Mouse (Mus musculus) MEL (cell line): Measurements from ENCODE around the gene Zfyve9. TPM values are rescaled to one million over a fixed set of nuclear protein-coding genes. Genes with fewer than 3 reads are reported as not detected.

Experiments used
- DNase-seq: peaks from one replicate; pipeline ENCODE4 v3.0.0; 2011; ENCODE audit warnings: low read depth, low spot score
- H3K27ac ChIP-seq: 2 replicates; pipeline ENCODE4 v1.5.1; 2012; ENCODE audit warnings: low read depth, mild to moderate bottlenecking, control low read depth, low read length, moderate library complexity; ENCODE audit not compliant: control insufficient read depth
- H3K27me3 ChIP-seq, 2 experiments: fragments of 150-350 bp in 1 of 2; sonication (generic) in 1 of 2; 2 replicates each; pipeline ENCODE4 v1.6.1; 2012; ENCODE audit warnings: low read length in 2 of 2, mild to moderate bottlenecking in 2 of 2, improper control_type of control experiment in 1 of 2, moderate library complexity in 1 of 2; ENCODE audit not compliant: insufficient read depth in 2 of 2, control insufficient read depth in 1 of 2
- H3K36me3 ChIP-seq, 2 experiments: 2 replicates each; pipeline ENCODE4 v1.6.1; 2012 to 2014; ENCODE audit warnings: low read length in 2 of 2, improper control_type of control experiment in 1 of 2, inconsistent platforms in 1 of 2, mild to moderate bottlenecking in 1 of 2; ENCODE audit not compliant: insufficient read depth in 2 of 2, control insufficient read depth in 1 of 2
- H3K4me1 ChIP-seq, 2 experiments: fragments of 150-350 bp in 1 of 2; sonication (generic) in 1 of 2; 2 replicates each; pipeline ENCODE4 v1.6.1; 2012; ENCODE audit warnings: low read length in 2 of 2, improper control_type of control experiment in 1 of 2, mild to moderate bottlenecking in 1 of 2; ENCODE audit not compliant: insufficient read depth in 2 of 2, control insufficient read depth in 1 of 2
- H3K4me3 ChIP-seq, 2 experiments: fragments of 150-350 bp in 1 of 2; sonication (generic) in 1 of 2; 2 replicates each; pipeline ENCODE4 v1.5.1; 2012; ENCODE audit warnings: low read depth in 2 of 2, low read length in 2 of 2, mild to moderate bottlenecking in 2 of 2, moderate library complexity in 2 of 2, control low read depth in 1 of 2, improper control_type of control experiment in 1 of 2; ENCODE audit not compliant: control insufficient read depth in 1 of 2, insufficient read depth in 1 of 2
- H3K79me2 ChIP-seq: 2 replicates; pipeline ENCODE4 v1.6.1; 2012; ENCODE audit warnings: mild to moderate bottlenecking, low read length, moderate library complexity; ENCODE audit not compliant: control insufficient read depth, poor library complexity, insufficient read depth
- H3K9ac ChIP-seq: 2 replicates; pipeline ENCODE4 v1.6.1; 2012; ENCODE audit warnings: low read depth, mild to moderate bottlenecking, control low read depth, low read length, moderate library complexity; ENCODE audit not compliant: control insufficient read depth, poor library complexity, severe bottlenecking
- H3K9me3 ChIP-seq: fragments of 150-350 bp; sonication (generic); replicated peaks from 2 replicates; pipeline ENCODE4 v1.6.1; 2012; ENCODE audit warnings: mild to moderate bottlenecking, low read length, improper control_type of control experiment, moderate library complexity; ENCODE audit not compliant: insufficient read depth
- E2F4 ChIP-seq: IDR thresholded peaks from 2 replicates; pipeline ENCODE4 v1.6.1; 2011; ENCODE audit warnings: low read depth, low read length, improper control_type of control experiment, borderline replicate concordance
- ELF1 ChIP-seq: IDR thresholded peaks from 2 replicates; pipeline ENCODE4 v1.6.1; 2014; ENCODE audit warnings: low read depth, mild to moderate bottlenecking, inconsistent platforms, low read length, improper control_type of control experiment, moderate library complexity
- MXI1 ChIP-seq: IDR thresholded peaks from 2 replicates; pipeline ENCODE4 v1.6.1; 2011; ENCODE audit warnings: mild to moderate bottlenecking, low read depth, low read length, improper control_type of control experiment
- MYC ChIP-seq: IDR thresholded peaks from 2 replicates; pipeline ENCODE4 v1.6.1; 2011; ENCODE audit warnings: low read depth, mild to moderate bottlenecking, low read length, improper control_type of control experiment, moderate library complexity
- RAD21 ChIP-seq: IDR thresholded peaks from 2 replicates; pipeline ENCODE4 v1.6.1; 2011; ENCODE audit warnings: mild to moderate bottlenecking, low read depth, low read length, improper control_type of control experiment
- TBP ChIP-seq: IDR thresholded peaks from 2 replicates; pipeline ENCODE4 v1.8.0; 2011; ENCODE audit warnings: low read depth, low read length, improper control_type of control experiment
- TCF12 ChIP-seq: IDR thresholded peaks from 2 replicates; pipeline ENCODE4 v1.6.1; 2014; ENCODE audit warnings: low read depth, mild to moderate bottlenecking, inconsistent platforms, low read length, improper control_type of control experiment, moderate library complexity
- USF1 ChIP-seq: IDR thresholded peaks from 2 replicates; pipeline ENCODE4 v1.6.1; 2014; ENCODE audit warnings: low read depth, mild to moderate bottlenecking, inconsistent platforms, low read length, improper control_type of control experiment, moderate library complexity
- USF2 ChIP-seq, 2 experiments: IDR thresholded peaks; 2 replicates each; pipeline ENCODE4 v1.6.1; 2011 to 2012; ENCODE audit warnings: improper control_type of control experiment in 2 of 2, low read length in 2 of 2, borderline replicate concordance in 1 of 2, inconsistent platforms in 1 of 2, low read depth in 1 of 2, mild to moderate bottlenecking in 1 of 2; ENCODE audit not compliant: insufficient read depth in 1 of 2
- polyA plus RNA-seq, 2 experiments: library from polyadenylated mRNA; stranded (reverse) in 1 of 2; unstranded in 1 of 2; fragments of >175 nt in 1 of 2; fragments of >200 nt in 1 of 2; gene quantifications; 2 replicates each; pipeline versions ENCODE4 v1.2.1 to v1.2.4; 2012; ENCODE audit warnings: low replicate concordance in 2 of 2, low read depth in 1 of 2; ENCODE audit not compliant: insufficient read length in 2 of 2, insufficient read depth in 1 of 2, missing spikeins in 1 of 2
- total RNA-seq: library from RNA; depleted of rRNA; stranded (reverse); fragments of 300-350 nt; gene quantifications from 2 replicates; pipeline ENCODE4 v1.2.3, GENCODE M21; 2012

The Zfyve9 gene
- total and polyA plus RNA-seq, 3 experiments: 0.14 TPM; not detected in 2

- no peak overlapping the region for H3K27ac ChIP-seq
- no peak overlapping the region for H3K9ac ChIP-seq
- H3K79me2 ChIP-seq: no peaks in the 10 kb centered on the region
- H3K4me1 ChIP-seq: no peaks in the 10 kb centered on the region
- H3K4me3 ChIP-seq: no peak overlapping the region
- no peaks in the 10 kb centered on the region for H3K9me3 ChIP-seq
- TF ChIP-seq TCF12 (no peak), MYC (no peak), MXI1 (no peak)
- no peak for DNase-seq
- H3K27me3 ChIP-seq: peaks cover 10 to 15% of the 10 kb centered on the region in 2 experiments
- H3K36me3 ChIP-seq: no peaks in the 10 kb centered on the region
Observed at GRCm38 (mm10) chr4:108730450-108730849, 50.1 kb downstream of the Zfyve9 start.

- Histone ChIP-seq H3K4me3 (no peak overlapping the region), H3K79me2 (no peaks in the 10 kb centered on the region), H3K27ac (no peak overlapping the region), H3K9ac (no peak overlapping the region), H3K9me3 (no peaks in the 10 kb centered on the region), H3K36me3 (no peaks in the 10 kb centered on the region), H3K4me1 (no peaks in the 10 kb centered on the region), H3K27me3 (peaks cover 14 to 24% of the 10 kb centered on the region in 2 experiments)
- no peak for TF ChIP-seq MXI1
- no peak for TF ChIP-seq RAD21
- no peak for TF ChIP-seq E2F4
- TF ChIP-seq TBP: no peak
- TF ChIP-seq ELF1: no peak
- no peak for DNase-seq
Observed at GRCm38 (mm10) chr4:108724102-108724501, 56.5 kb downstream of the Zfyve9 start.

- Histone ChIP-seq H3K27me3 (peaks cover 10 to 22% of the 10 kb centered on the region in 2 experiments), H3K27ac (no peak overlapping the region), H3K9ac (no peak overlapping the region), H3K4me1 (no peaks in the 10 kb centered on the region), H3K4me3 (no peak overlapping the region), H3K9me3 (no peaks in the 10 kb centered on the region), H3K36me3 (no peaks in the 10 kb centered on the region), H3K79me2 (no peaks in the 10 kb centered on the region)
- no peak for DNase-seq
- TF ChIP-seq USF2 (IDR thresholded peaks at IDR 0.05; ENCODE audit: borderline replicate concordance in 1 of 2, insufficient read depth in 1 of 2, low read depth in 1 of 2, low read length in 2 of 2): no peak
- TF ChIP-seq USF1: no peak
Observed at GRCm38 (mm10) chr4:108721245-108721784, 59.3 kb downstream of the Zfyve9 start.
